ENCODE assay signal across 8 mouse cellular contexts in the genomic region with DNA sequence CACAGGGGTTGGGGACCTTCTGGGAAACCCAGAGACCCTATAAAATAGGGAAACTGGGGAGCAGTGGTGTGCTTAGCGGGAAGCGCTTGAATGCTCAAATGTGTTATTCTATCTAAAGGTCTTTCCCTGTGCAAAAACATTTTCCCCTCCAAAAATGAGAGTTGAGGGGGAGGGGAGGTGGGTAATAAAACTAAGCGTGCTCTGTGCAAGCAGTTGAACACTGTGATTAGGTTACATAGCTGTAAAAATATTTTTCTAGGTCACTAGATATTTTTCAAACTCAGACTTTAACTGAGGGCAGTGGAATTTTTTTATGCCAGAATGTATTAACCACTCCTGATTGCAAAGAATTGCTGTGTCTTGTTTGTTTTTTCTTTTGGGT.
A peak's percentile ranks its signal among the peaks of the same experiment; 100 is the strongest.
DNase-seq lines count a peak whose midpoint lies in the region; ATAC-seq and TF ChIP-seq lines count a peak whose summit lies in the region.

No protein-coding gene starts in this region.

- H3K4me1 ChIP-seq in heart, embryonic 13.5 days, result peaks cover 5% of the 10 kb centered on the region; the same call in 1 of the 2 replicates
- peaks cover 21% of the 10 kb centered on the region for H3K4me1 ChIP-seq in E14TG2a.4 (replicated peaks; ENCODE audit: low read depth, low read length)
- H3K4me1 ChIP-seq in forebrain, embryonic 12.5 days, result peaks cover 4% of the 10 kb centered on the region; the same call in 1 of the 2 replicates
- H3K4me1 ChIP-seq in liver, embryonic 15.5 days (replicated peaks), result no peaks in the 10 kb centered on the region; the same call in 1 of the 2 replicates

- 15% methylated on average over 3 of the region's 3 CpGs for WGBS in heart, embryonic 13.5 days
- WGBS in forebrain, embryonic 12.5 days, result 19% methylated on average over 3 of the region's 3 CpGs
- 25% methylated on average over 3 of the region's 3 CpGs for WGBS in liver, embryonic 15.5 days (ENCODE audit: insufficient replicate concordance)

- no peaks in the 10 kb centered on the region for H3K36me3 ChIP-seq in heart, embryonic 13.5 days
- H3K36me3 ChIP-seq in E14TG2a.4 (ENCODE audit: insufficient read depth, low read length), result no peaks in the 10 kb centered on the region
- H3K36me3 ChIP-seq in forebrain, embryonic 12.5 days (replicated peaks), result no peaks in the 10 kb centered on the region
- H3K36me3 ChIP-seq in liver, embryonic 15.5 days (replicated peaks), result no peaks in the 10 kb centered on the region

- peak overlapping the region; percentile 54 for H3K9ac ChIP-seq in heart, embryonic 13.5 days
- H3K9ac ChIP-seq in forebrain, embryonic 12.5 days, result no peak overlapping the region
- no peak overlapping the region for H3K9ac ChIP-seq in liver, embryonic 15.5 days

- peak overlapping the region; percentile 33 for H3K4me3 ChIP-seq in heart, embryonic 13.5 days
- 0 out of 2 replicates have a peak overlapping the region, but pooled peaks have one; percentile 17 for H3K4me3 ChIP-seq in E14TG2a.4 (replicated peaks; ENCODE audit: low read length)
- H3K4me3 ChIP-seq in forebrain, embryonic 12.5 days (replicated peaks), result no peak overlapping the region
- peak overlapping the region; percentile 29 for H3K4me3 ChIP-seq in liver, embryonic 15.5 days (replicated peaks)

- TF ChIP-seq CTCF in E14TG2a.4 (conservative IDR thresholded peaks at IDR 0.05; ENCODE audit: low read length), result no peak

- H3K27ac ChIP-seq in heart, embryonic 13.5 days (replicated peaks), result peak overlapping the region; percentile 61; the same call in 1 of the 2 replicates
- H3K27ac ChIP-seq in forebrain, embryonic 12.5 days, result peak overlapping the region; percentile 63; the same call in 1 of the 2 replicates
- no peak overlapping the region for H3K27ac ChIP-seq in liver, embryonic 15.5 days (replicated peaks)

- no peak for DNase-seq in heart, adult 11 months
- no peak for DNase-seq in left cerebral cortex, adult 9 months (ENCODE audit: low spot score in 2 of 2)
- DNase-seq in retina, postnatal 1 day, result no peak

- H3K4me2 ChIP-seq in heart, embryonic 13.5 days, result peak overlapping the region; percentile 61
- H3K4me2 ChIP-seq in forebrain, embryonic 12.5 days, result peak overlapping the region; percentile 38
- H3K4me2 ChIP-seq in liver, embryonic 15.5 days, result peak overlapping the region; percentile 61

- ATAC-seq in heart, embryonic 13.5 days (ENCODE audit: extremely low read depth, insufficient number of reproducible peaks, low FRiP score, low TSS enrichment), result no peak
- ATAC-seq in forebrain, embryonic 12.5 days (ENCODE audit: low FRiP score), result peak; percentile 34; the same call in 1 of the 2 replicates
- ATAC-seq in liver, embryonic 15.5 days (ENCODE audit: insufficient read depth), result no peak
- no peak for ATAC-seq in erythroid progenitor cell, adult 5-6 weeks (replicated peaks; ENCODE audit: low FRiP score, poor library complexity, severe bottlenecking)

- H3K9me3 ChIP-seq in heart, embryonic 13.5 days, result no peaks in the 10 kb centered on the region
- H3K9me3 ChIP-seq in E14TG2a.4 (ENCODE audit: low read length), result no peaks in the 10 kb centered on the region
- H3K9me3 ChIP-seq in forebrain, embryonic 12.5 days, result no peaks in the 10 kb centered on the region
- H3K9me3 ChIP-seq in liver, embryonic 15.5 days (replicated peaks), result no peaks in the 10 kb centered on the region

- no peaks in the 10 kb centered on the region for H3K27me3 ChIP-seq in heart, embryonic 13.5 days (replicated peaks)
- no peaks in the 10 kb centered on the region for H3K27me3 ChIP-seq in E14TG2a.4 (ENCODE audit: insufficient read depth, low read length)
- no peaks in the 10 kb centered on the region for H3K27me3 ChIP-seq in forebrain, embryonic 12.5 days
- H3K27me3 ChIP-seq in liver, embryonic 15.5 days, result no peaks in the 10 kb centered on the region
